In genomic region chr7:111744770-111745169, GRCm38 (mm10) we compare ENCODE assay signal across 25 mouse cellular contexts. TPM values are rescaled to one million over a fixed set of nuclear protein-coding genes. Genes with fewer than 3 reads are reported as not detected.
DNase-seq lines count a peak whose midpoint lies in the region; ATAC-seq and TF ChIP-seq lines count a peak whose summit lies in the region.
"Had no signal": no experiment of that assay in that cellular context is flagged by ENCODE, and none has a peak within 500 bp of the region (broad histone marks: within the 10 kb centered on the region; RNA-seq: fewer than 3 reads in every experiment).

No protein-coding gene starts in this region.

- H3K4me3 ChIP-seq in forebrain, embryonic 11.5 days (ENCODE audit: low read depth, low read length), result no peak overlapping the region
- no peak overlapping the region for H3K4me3 ChIP-seq in forebrain, embryonic 15.5 days
- H3K4me3 ChIP-seq in kidney, adult 2 months (ENCODE audit: insufficient read depth, low read depth, low read length), result no peak overlapping the region
- no peak overlapping the region for H3K4me3 ChIP-seq in ES-Bruce4 (ENCODE audit: low read depth, low read length)
- H3K4me3 ChIP-seq: embryonic facial prominence, embryonic 12.5 days; erythroblast, embryonic 14.5 days; forebrain, embryonic 12.5 days; heart, embryonic 13.5 days; hindbrain, embryonic 15.5 days; lung, embryonic 15.5 days had no signal

- H3K36me3 ChIP-seq in forebrain, embryonic 11.5 days (ENCODE audit: control insufficient read depth, insufficient read depth, low read length), result no peaks in the 10 kb centered on the region
- H3K36me3 ChIP-seq in forebrain, embryonic 15.5 days, result no peaks in the 10 kb centered on the region
- no peaks in the 10 kb centered on the region for H3K36me3 ChIP-seq in kidney, adult 2 months (ENCODE audit: control insufficient read depth, insufficient read depth, low read length)
- H3K36me3 ChIP-seq in ES-Bruce4 (ENCODE audit: control insufficient read depth, insufficient read depth, low read length, poor library complexity, severe bottlenecking), result no peaks in the 10 kb centered on the region
- H3K36me3 ChIP-seq: embryonic facial prominence, embryonic 12.5 days; forebrain, embryonic 12.5 days; heart, embryonic 13.5 days; hindbrain, embryonic 15.5 days; lung, embryonic 15.5 days had no signal

- no peaks in the 10 kb centered on the region for H3K9me3 ChIP-seq in forebrain, embryonic 11.5 days (ENCODE audit: control insufficient read depth, low read length)
- no peaks in the 10 kb centered on the region for H3K9me3 ChIP-seq in forebrain, embryonic 15.5 days
- H3K9me3 ChIP-seq in ES-Bruce4 (replicated peaks; ENCODE audit: control insufficient read depth, insufficient read depth, low read length, poor library complexity, severe bottlenecking), result no peaks in the 10 kb centered on the region
- H3K9me3 ChIP-seq: embryonic facial prominence, embryonic 12.5 days; forebrain, embryonic 12.5 days; heart, embryonic 13.5 days; hindbrain, embryonic 15.5 days; lung, embryonic 15.5 days had no signal

- TF ChIP-seq EP300 in ES-Bruce4 (IDR thresholded peaks at IDR 0.05; ENCODE audit: insufficient read depth, low read depth, low read length), result peak; percentile 85

- no peak for TF ChIP-seq POLR2A in kidney, adult 2 months (IDR thresholded peaks at IDR 0.05; ENCODE audit: low read depth, low read length)
- TF ChIP-seq POLR2A in ES-Bruce4 (IDR thresholded peaks at IDR 0.05; ENCODE audit: insufficient read depth, low read length), result no peak

- TF ChIP-seq CTCF in kidney, adult 2 months (conservative IDR thresholded peaks at IDR 0.05; ENCODE audit: insufficient read depth, insufficient read length, low read depth, low read length), result no peak
- TF ChIP-seq CTCF in ES-Bruce4 (IDR thresholded peaks at IDR 0.05; ENCODE audit: low read depth, low read length), result no peak

- H3K9ac ChIP-seq in forebrain, embryonic 11.5 days (ENCODE audit: low read length), result no peak overlapping the region
- no peak overlapping the region for H3K9ac ChIP-seq in forebrain, embryonic 15.5 days (replicated peaks)
- no peak overlapping the region for H3K9ac ChIP-seq in ES-Bruce4 (ENCODE audit: low read depth, poor library complexity, severe bottlenecking)
- H3K9ac ChIP-seq: embryonic facial prominence, embryonic 12.5 days; forebrain, embryonic 12.5 days; heart, embryonic 13.5 days; hindbrain, embryonic 15.5 days; liver, embryonic 14.5 days; lung, embryonic 15.5 days had no signal

- H3K27ac ChIP-seq in forebrain, embryonic 11.5 days (ENCODE audit: low read depth, low read length), result no peak overlapping the region
- H3K27ac ChIP-seq in forebrain, embryonic 15.5 days (replicated peaks), result no peak overlapping the region
- no peak overlapping the region for H3K27ac ChIP-seq in kidney, adult 2 months (ENCODE audit: insufficient read depth, low read depth, low read length)
- no peak overlapping the region for H3K27ac ChIP-seq in ES-Bruce4 (ENCODE audit: insufficient read depth, low read length)
- H3K27ac ChIP-seq: embryonic facial prominence, embryonic 12.5 days; forebrain, embryonic 12.5 days; heart, embryonic 13.5 days; hindbrain, embryonic 15.5 days; liver, embryonic 14.5 days; lung, embryonic 15.5 days had no signal

- no peaks in the 10 kb centered on the region for H3K4me1 ChIP-seq in forebrain, embryonic 11.5 days (replicated peaks; ENCODE audit: control insufficient read depth, insufficient read depth, low read length)
- H3K4me1 ChIP-seq in forebrain, embryonic 15.5 days, result no peaks in the 10 kb centered on the region
- peaks cover 10% of the 10 kb centered on the region for H3K4me1 ChIP-seq in kidney, adult 2 months (ENCODE audit: control insufficient read depth, insufficient read depth, low read length)
- H3K4me1 ChIP-seq in ES-Bruce4 (ENCODE audit: control insufficient read depth, insufficient read depth, low read length), result no peaks in the 10 kb centered on the region
- H3K4me1 ChIP-seq: forebrain, embryonic 12.5 days had no signal

- peak; percentile 13 for DNase-seq in forebrain, embryonic 11.5 days (ENCODE audit: low spot score)
- DNase-seq in kidney, postnatal 4 days, result peak; percentile 51 to 67
- DNase-seq in kidney, adult 2 months, result no peak
- DNase-seq in WW6 (ENCODE audit: low read depth, low spot score), result peak; percentile 13
- DNase-seq in right cerebral cortex, adult 2 months (ENCODE audit: low spot score in 2 of 2), result no peak
- DNase-seq: adrenal gland, postnatal 10 days; cerebellum, adult 9-10 months; cerebellum, postnatal 36 days; gastrocnemius, postnatal 10 days; heart, postnatal 10 days; kidney, adult 18-20 months; liver; midbrain, embryonic 14.5 days; right cerebral cortex, postnatal 14 days; thymus, postnatal 14 days had no signal

- ATAC-seq in forebrain, embryonic 11.5 days (replicated peaks; ENCODE audit: low FRiP score), result no peak
- no peak for ATAC-seq in forebrain, embryonic 15.5 days (replicated peaks)
- ATAC-seq: inflammation-experienced regulatory T-cells, adult 6 months had no signal

- no peak overlapping the region for H3K4me2 ChIP-seq in forebrain, embryonic 11.5 days (ENCODE audit: low read depth, low read length, severe bottlenecking)
- no peak overlapping the region for H3K4me2 ChIP-seq in forebrain, embryonic 15.5 days (replicated peaks)
- H3K4me2 ChIP-seq: embryonic facial prominence, embryonic 12.5 days; forebrain, embryonic 12.5 days; heart, embryonic 13.5 days; hindbrain, embryonic 15.5 days; lung, embryonic 15.5 days had no signal

- no peaks in the 10 kb centered on the region for H3K27me3 ChIP-seq in forebrain, embryonic 11.5 days (ENCODE audit: control insufficient read depth, insufficient read depth, low read length)
- H3K27me3 ChIP-seq in forebrain, embryonic 15.5 days, result no peaks in the 10 kb centered on the region
- no peaks in the 10 kb centered on the region for H3K27me3 ChIP-seq in kidney, adult 2 months (replicated peaks; ENCODE audit: control insufficient read depth, insufficient read depth, low read length)
- H3K27me3 ChIP-seq in ES-Bruce4 (ENCODE audit: control insufficient read depth, insufficient read depth, low read length, poor library complexity, severe bottlenecking), result no peaks in the 10 kb centered on the region
- H3K27me3 ChIP-seq: embryonic facial prominence, embryonic 12.5 days; forebrain, embryonic 12.5 days; heart, embryonic 13.5 days; hindbrain, embryonic 15.5 days; lung, embryonic 15.5 days had no signal

RNA-seq across cellular contexts. Expression of gene Galnt18, which starts 35.0 kb away (rescaled TPM):
- 4.5 and 4.9 TPM in 2 replicates for polyA plus RNA-seq in forebrain, embryonic 11.5 days (2014; fragmentation: Nextera tagmentation; extraction: Ambion mirVana)
- 10.2 and 10.4 TPM in 2 replicates for polyA plus RNA-seq in forebrain, embryonic 15.5 days (2015; fragmentation: Nextera tagmentation; extraction: Ambion mirVana)
- polyA plus RNA-seq in kidney, adult 2 months (2012; rRNA removed), result 34.9 and 38.8 TPM in 2 replicates
- 2.6 and 2.7 TPM in 2 replicates for polyA plus RNA-seq in ES-Bruce4 (2011; ENCODE audit: insufficient read depth, insufficient read length, low read depth, missing spikeins)
- polyA plus RNA-seq: erythroblast, embryonic 14.5 days; inflammation-experienced regulatory T-cells, adult 6 months had no signal

Comparison
In these comparisons a context has a peak if more than half of its experiments do, and no peak if none do; other contexts are left out.
1. DNase-seq: peak in forebrain, embryonic 11.5 days (single experiment), kidney, postnatal 4 days (2 of 2) and WW6 (single experiment); none in kidney, adult 2 months (single experiment) and right cerebral cortex, adult 2 months (0 of 2).